Mouse (Mus musculus) liver, embryonic 14.5 days (tissue): Measurements from ENCODE around the gene Prkn. TPM values are rescaled to one million over a fixed set of nuclear protein-coding genes. Genes with fewer than 3 reads are reported as not detected.
A peak's percentile ranks its signal among the peaks of the same experiment; 100 is the strongest.

Experiments
- ATAC-seq: fragments of 200-750 bp; cut with Nextera tagmentation; 2 replicates; pipeline ENCODE4 v1.8.0; 2017; ENCODE audit warnings: moderate number of reproducible peaks, mild to moderate bottlenecking, moderate library complexity; ENCODE audit not compliant: insufficient read depth
- DNase-seq, 3 experiments: peaks; one replicate each; pipeline ENCODE4 v3.0.0-alpha.2; 2012 to 2013; ENCODE audit warnings: low read depth in 3 of 3, low spot score in 3 of 3
- H3K27ac ChIP-seq: fragments of 300-500 bp; sonication (generic); 2 replicates; pipeline ENCODE4 v1.5.1; 2014; ENCODE audit warnings: moderate library complexity, mild to moderate bottlenecking, control low read depth, inconsistent platforms
- H3K27me3 ChIP-seq: fragments of 300-500 bp; sonication (generic); 2 replicates; pipeline ENCODE4 v1.6.1; 2014; ENCODE audit warnings: mild to moderate bottlenecking, low read length, moderate library complexity; ENCODE audit not compliant: control insufficient read depth, insufficient read depth
- H3K36me3 ChIP-seq: fragments of 300-500 bp; sonication (generic); replicated peaks from 2 replicates; pipeline ENCODE4 v1.6.1; 2014; ENCODE audit warnings: low read depth; ENCODE audit not compliant: control insufficient read depth, insufficient read depth
- H3K4me1 ChIP-seq, 2 experiments: fragments of 200-500 bp in 1 of 2; fragments of 300-500 bp in 1 of 2; sonication (generic) in 1 of 2; replicated peaks; 2 replicates each; pipeline ENCODE4 v1.6.1; 2012 to 2014; ENCODE audit warnings: antibody characterized with exemption in 1 of 2, inconsistent platforms in 1 of 2, low read length in 1 of 2; ENCODE audit not compliant: control insufficient read depth in 2 of 2, insufficient read depth in 2 of 2
- H3K4me2 ChIP-seq: fragments of 300-500 bp; sonication (generic); 2 replicates; pipeline ENCODE4 v1.6.1; 2014; ENCODE audit warnings: low read depth, mild to moderate bottlenecking, control low read depth, moderate library complexity
- H3K4me3 ChIP-seq, 2 experiments: fragments of 200-500 bp in 1 of 2; fragments of 300-500 bp in 1 of 2; sonication (generic) in 1 of 2; 2 replicates each; pipeline ENCODE4 v1.5.1; 2012 to 2014; ENCODE audit warnings: low read depth in 2 of 2, low read length in 2 of 2, mild to moderate bottlenecking in 2 of 2, control low read depth in 1 of 2, inconsistent platforms in 1 of 2, moderate library complexity in 1 of 2; ENCODE audit not compliant: insufficient read depth in 1 of 2
- H3K9ac ChIP-seq: fragments of 300-500 bp; sonication (generic); replicated peaks from 2 replicates; pipeline ENCODE4 v1.6.1; 2014; ENCODE audit warnings: mild to moderate bottlenecking, control low read depth, moderate library complexity
- H3K9me3 ChIP-seq: fragments of 300-500 bp; sonication (generic); 2 replicates; pipeline ENCODE4 v1.6.1; 2016; ENCODE audit warnings: low read length, mixed read lengths; ENCODE audit not compliant: control insufficient read depth
- CTCF ChIP-seq: IDR thresholded peaks from 2 replicates; pipeline ENCODE4 v1.5.1; 2016; ENCODE audit warnings: antibody characterized with exemption, low read depth, control low read depth
- EP300 ChIP-seq: IDR thresholded peaks from 2 replicates; pipeline ENCODE4 v1.6.1; 2016; ENCODE audit warnings: antibody characterized with exemption, low read depth
- WGBS: fragments of 180-500 bp; shearing (Covaris S2); extraction: QIAGEN DNeasy Blood & Tissue Kit; methylation state at CpG from one replicate; pipeline ENCODE4 v1.1.7; 2014; ENCODE audit not compliant: insufficient replicate concordance; 5-methylcytosine and 5-hydroxymethylcytosine counted together
- polyA plus RNA-seq, 2 experiments: library from polyadenylated mRNA; depleted of rRNA in 1 of 2; stranded (reverse) in 1 of 2; unstranded in 1 of 2; fragments of >200 nt; fragmentation: Nextera tagmentation in 1 of 2; extraction: Ambion mirVana in 1 of 2; gene quantifications; 2 replicates each; pipeline versions ENCODE4 v1.2.1 to v1.2.3; 2012 to 2014

The Prkn gene
- polyA plus RNA-seq, 2 experiments: 0.17 to 0.61 TPM

DNA sequence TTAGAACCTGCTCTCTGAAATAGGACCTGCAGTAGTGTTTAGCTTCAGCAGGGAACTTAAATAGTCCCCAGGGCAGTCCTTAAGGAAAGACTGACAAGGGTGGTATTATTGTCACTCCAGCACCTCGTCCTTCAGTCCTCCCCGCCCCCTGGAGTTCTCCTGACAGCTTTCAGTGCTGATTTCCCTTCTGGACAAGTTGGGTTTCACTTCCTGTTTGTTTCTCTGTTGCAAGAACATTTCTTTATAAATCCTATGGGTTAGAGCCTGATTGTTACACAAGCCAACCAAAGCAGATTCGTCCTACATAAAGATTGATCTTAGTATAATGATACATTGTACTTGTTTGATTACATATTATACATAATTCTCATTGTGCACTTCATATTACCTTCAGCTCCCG is 142.0 kb downstream of the Prkn start:
- no peaks in the 10 kb centered on the region for H3K4me1 ChIP-seq
- H3K4me2 ChIP-seq: no peak overlapping the region
- no peak overlapping the region for H3K27ac ChIP-seq
- H3K4me3 ChIP-seq: no peak overlapping the region
- no peaks in the 10 kb centered on the region for H3K27me3 ChIP-seq
- no peak overlapping the region for H3K9ac ChIP-seq
- TF ChIP-seq CTCF (no peak), EP300 (no peak)
- DNase-seq (no peak), ATAC-seq (no peak)
- 38% methylated on average over 4 of the region's 4 CpGs for WGBS
- H3K9me3 ChIP-seq: no peaks in the 10 kb centered on the region
- H3K36me3 ChIP-seq: no peaks in the 10 kb centered on the region

DNA sequence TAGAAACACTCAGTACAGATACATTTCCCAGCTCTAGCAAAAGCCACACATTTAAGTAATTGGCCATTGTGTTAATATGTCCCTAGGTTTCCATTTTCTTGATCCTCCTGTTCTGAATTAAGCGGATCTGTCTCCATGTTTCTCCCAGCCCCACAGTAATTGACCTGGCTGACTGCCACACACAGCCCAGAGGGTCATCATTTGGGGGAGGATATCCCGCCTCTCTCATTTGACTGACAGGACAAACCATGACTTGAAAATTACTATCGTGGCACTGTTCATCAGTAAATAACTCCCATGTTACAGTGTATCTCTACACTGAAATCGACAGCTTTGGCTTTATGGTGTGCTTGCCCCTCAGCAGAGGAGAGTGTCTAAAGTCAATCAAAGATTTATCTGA is 146.9 kb downstream of the Prkn start:
- H3K4me1 ChIP-seq: no peaks in the 10 kb centered on the region
- no peak overlapping the region for H3K4me2 ChIP-seq
- no peak for TF ChIP-seq CTCF
- no peak for TF ChIP-seq EP300
- no peaks in the 10 kb centered on the region for H3K36me3 ChIP-seq
- H3K9me3 ChIP-seq: no peaks in the 10 kb centered on the region
- ATAC-seq (no peak), DNase-seq (no peak)
- 56% methylated on average over 4 of the region's 4 CpGs for WGBS
- H3K27me3 ChIP-seq: no peaks in the 10 kb centered on the region
- no peak overlapping the region for H3K9ac ChIP-seq
- H3K27ac ChIP-seq: no peak overlapping the region
- no peak overlapping the region for H3K4me3 ChIP-seq

DNA sequence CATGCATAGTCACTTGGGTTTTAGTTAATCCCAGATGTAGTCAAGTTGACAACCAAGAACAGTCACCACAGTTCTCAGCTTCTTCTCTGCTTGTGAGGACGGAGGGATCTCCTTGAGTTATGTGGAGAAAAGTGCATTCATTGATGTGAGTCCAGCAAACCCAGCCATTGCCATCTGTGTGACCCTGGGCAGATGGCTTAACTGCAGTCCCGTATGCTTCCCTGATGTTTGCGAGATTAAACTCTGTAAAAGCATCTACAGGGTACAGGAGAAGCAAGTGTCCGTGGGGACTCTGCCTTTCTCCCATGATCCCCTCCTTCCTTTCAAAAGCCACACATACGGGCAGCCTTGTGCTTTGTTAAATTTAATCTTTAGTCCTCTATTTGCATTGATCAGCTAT is 157.1 kb downstream of the Prkn start:
- WGBS: 52% methylated on average over 5 of the region's 5 CpGs
- no peak overlapping the region for H3K27ac ChIP-seq
- DNase-seq: no peak
- H3K9me3 ChIP-seq: no peaks in the 10 kb centered on the region
- no peak overlapping the region for H3K9ac ChIP-seq
- H3K4me3 ChIP-seq: no peak overlapping the region
- no peaks in the 10 kb centered on the region for H3K4me1 ChIP-seq
- no peaks in the 10 kb centered on the region for H3K36me3 ChIP-seq
- TF ChIP-seq EP300 (no peak), CTCF (no peak)
- H3K4me2 ChIP-seq: no peak overlapping the region
- ATAC-seq: no peak
- no peaks in the 10 kb centered on the region for H3K27me3 ChIP-seq

GRCm38 (mm10) chr17:11023371-11023770 is 183.2 kb downstream of the Prkn start:
- H3K4me2 ChIP-seq: no peak overlapping the region
- H3K9ac ChIP-seq: no peak overlapping the region
- TF ChIP-seq CTCF (no peak), EP300 (no peak)
- ATAC-seq: no peak
- no peaks in the 10 kb centered on the region for H3K27me3 ChIP-seq
- no peaks in the 10 kb centered on the region for H3K9me3 ChIP-seq
- H3K4me1 ChIP-seq: no peaks in the 10 kb centered on the region
- no peak for DNase-seq
- H3K4me3 ChIP-seq: no peak overlapping the region
- no peaks in the 10 kb centered on the region for H3K36me3 ChIP-seq
- H3K27ac ChIP-seq: no peak overlapping the region
- WGBS: 58% methylated on average over 2 of the region's 2 CpGs

GRCm38 (mm10) chr17:11029348-11029747 is 189.2 kb downstream of the Prkn start:
- Histone ChIP-seq H3K4me1 (no peaks in the 10 kb centered on the region), H3K27me3 (no peaks in the 10 kb centered on the region), H3K4me2 (no peak overlapping the region), H3K27ac (no peak overlapping the region), H3K4me3 (no peak overlapping the region), H3K36me3 (no peaks in the 10 kb centered on the region), H3K9ac (no peak overlapping the region), H3K9me3 (no peaks in the 10 kb centered on the region)
- TF ChIP-seq EP300 (no peak), CTCF (peak; percentile 20; the same call in 1 of the 2 replicates)
- ATAC-seq (no peak), DNase-seq (no peak)
- WGBS: 82% methylated on average over 4 of the region's 4 CpGs

DNA sequence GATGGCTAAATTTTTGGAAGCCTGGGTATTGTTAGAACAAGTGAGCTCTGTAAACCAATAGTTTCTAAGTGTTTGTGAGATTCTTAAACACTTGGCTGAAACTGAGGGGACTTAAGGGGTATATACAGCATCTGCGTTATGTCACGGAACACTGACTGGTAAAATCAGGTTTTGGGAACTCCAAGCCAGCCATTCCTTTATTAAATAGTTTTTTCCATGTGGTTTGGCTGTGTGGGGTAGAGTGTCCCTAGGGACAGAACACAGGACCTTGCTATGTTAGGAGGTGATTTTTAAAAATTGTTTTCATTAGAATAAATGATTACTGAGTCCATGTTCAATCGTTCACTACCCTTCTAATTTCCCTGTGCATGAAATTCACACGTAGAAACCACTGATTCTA is 190.8 kb downstream of the Prkn start:
- ATAC-seq (no peak), DNase-seq (no peak)
- TF ChIP-seq EP300: no peak
- TF ChIP-seq CTCF: no peak
- Histone ChIP-seq H3K27me3 (no peaks in the 10 kb centered on the region), H3K36me3 (no peaks in the 10 kb centered on the region), H3K9ac (no peak overlapping the region), H3K27ac (no peak overlapping the region), H3K4me3 (no peak overlapping the region), H3K4me1 (no peaks in the 10 kb centered on the region), H3K4me2 (no peak overlapping the region), H3K9me3 (no peaks in the 10 kb centered on the region)
- 74% methylated on average over 4 of the region's 4 CpGs for WGBS
